Mouse (Mus musculus): ENCODE data around the gene Olfr781. TPM values are rescaled to one million over a fixed set of nuclear protein-coding genes. Genes with fewer than 3 reads are reported as not detected.
"Not testable (repeated sequence)": the region's sequence is repeated elsewhere in the genome, so short reads cannot be mapped to it uniquely, and the experiment has no call there.

Gene Olfr781
- not detected in 2 replicates for polyA plus RNA-seq (2015; fragmentation: Nextera tagmentation; extraction: Ambion mirVana)

GRCm38 (mm10) chr10:129328554-129328953, at the start of gene Olfr781:
Olfr781 (plus strand) TSS chr10:129328854.
- no peak within 1 kb of the TSS for H3K9ac ChIP-seq (replicated peaks)
- no peak for ATAC-seq (ENCODE audit: low FRiP score)
- H3K9me3 ChIP-seq (replicated peaks) = no peaks in the 10 kb centered on the region
- no peaks in the 10 kb centered on the region for H3K27me3 ChIP-seq (replicated peaks)
- no peak within 1 kb of the TSS for H3K4me2 ChIP-seq
- no peak within 1 kb of the TSS for H3K27ac ChIP-seq (replicated peaks)
- no peaks in the 10 kb centered on the region for H3K4me1 ChIP-seq
- no peak within 1 kb of the TSS for H3K4me3 ChIP-seq (replicated peaks)
- no peaks in the 10 kb centered on the region for H3K36me3 ChIP-seq

DNA sequence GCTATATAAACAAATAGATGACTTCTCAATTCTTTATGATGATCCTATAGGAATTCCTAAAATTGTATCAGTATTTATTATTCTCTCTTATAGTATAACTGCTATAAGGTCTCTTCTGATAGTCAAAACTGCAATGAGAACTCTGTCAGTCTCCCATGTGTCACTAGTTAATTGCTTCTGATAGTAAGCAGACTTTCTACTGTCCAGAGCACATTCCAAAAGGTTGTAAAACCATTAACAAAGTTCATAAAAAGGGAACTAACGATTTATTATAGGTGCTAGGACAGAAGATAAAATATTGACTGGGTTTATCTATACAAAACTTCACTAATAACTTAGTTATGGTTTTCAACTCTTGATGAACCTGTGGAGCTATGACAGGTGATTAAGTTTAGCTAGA, 15.7 kb upstream of the Olfr781 start:
- not testable (repeated sequence) for H3K9ac ChIP-seq (replicated peaks); H3K9me3 ChIP-seq (replicated peaks); H3K27me3 ChIP-seq (replicated peaks); H3K36me3 ChIP-seq; ATAC-seq (ENCODE audit: low FRiP score); H3K4me1 ChIP-seq; H3K27ac ChIP-seq (replicated peaks); H3K4me2 ChIP-seq; H3K4me3 ChIP-seq (replicated peaks)
- WGBS = 48% methylated on average over 1 of the region's 1 CpGs

GRCm38 (mm10) chr10:129313521-129313920, 15.1 kb upstream of the Olfr781 start:
- H3K27me3 ChIP-seq (replicated peaks); ATAC-seq (ENCODE audit: low FRiP score); H3K9ac ChIP-seq (replicated peaks); H3K4me1 ChIP-seq; H3K36me3 ChIP-seq; H3K4me3 ChIP-seq (replicated peaks); H3K9me3 ChIP-seq (replicated peaks); H3K4me2 ChIP-seq; H3K27ac ChIP-seq (replicated peaks): not testable (repeated sequence)
- no CpG with 5 or more reads among the region's 1 CpGs for WGBS

DNA sequence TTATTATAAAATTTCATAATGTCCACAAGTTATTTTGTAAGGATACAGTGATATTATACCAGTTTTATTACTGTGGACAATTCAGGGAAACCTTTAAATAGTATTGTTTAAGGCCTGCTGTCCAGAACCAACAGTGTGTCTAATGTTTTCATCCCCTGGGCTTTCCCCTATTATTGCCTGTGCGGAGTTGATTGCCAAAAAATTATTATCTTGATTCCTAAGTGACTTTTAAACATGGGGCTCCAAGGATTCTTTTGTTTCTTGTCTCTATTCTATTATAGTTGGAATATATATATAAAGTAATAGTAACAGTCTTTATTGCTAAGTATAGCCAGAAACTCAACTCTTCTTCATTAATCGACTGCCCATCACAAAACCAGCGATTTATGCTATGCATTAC, 10.8 kb upstream of the Olfr781 start, which contains the start of gene Olfr780:
TSS of gene Olfr780 (plus strand) at position 301 of the 400 bp plus-strand sequence.
- Histone ChIP-seq H3K4me1 (no peaks in the 10 kb centered on the region), H3K4me3 (replicated peaks) (no peak within 1 kb of the TSS), H3K9ac (replicated peaks) (no peak within 1 kb of the TSS), H3K4me2 (no peak within 1 kb of the TSS), H3K9me3 (replicated peaks) (no peaks in the 10 kb centered on the region), H3K36me3 (no peaks in the 10 kb centered on the region), H3K27ac (replicated peaks) (no peak within 1 kb of the TSS), H3K27me3 (replicated peaks) (no peaks in the 10 kb centered on the region)
- no peak for ATAC-seq (ENCODE audit: low FRiP score)
- 83% methylated on average over 3 of the region's 3 CpGs for WGBS

GRCm38 (mm10) chr10:129348550-129348949, 19.9 kb downstream of the Olfr781 start, which contains the start of gene Olfr782:
Olfr782 (plus strand) TSS chr10:129348850.
- Histone ChIP-seq H3K4me3 (replicated peaks) (no peak within 1 kb of the TSS), H3K9me3 (replicated peaks) (no peaks in the 10 kb centered on the region), H3K9ac (replicated peaks) (no peak within 1 kb of the TSS), H3K36me3 (no peaks in the 10 kb centered on the region), H3K4me2 (no peak within 1 kb of the TSS), H3K4me1 (no peaks in the 10 kb centered on the region), H3K27ac (replicated peaks) (no peak within 1 kb of the TSS), H3K27me3 (replicated peaks) (no peaks in the 10 kb centered on the region)
- WGBS = 78% methylated on average over 3 of the region's 3 CpGs
- ATAC-seq (ENCODE audit: low FRiP score) = no peak

GRCm38 (mm10) chr10:129352475-129352874, 23.8 kb downstream of the Olfr781 start:
- not testable (repeated sequence) for H3K9me3 ChIP-seq (replicated peaks); ATAC-seq (ENCODE audit: low FRiP score); H3K4me1 ChIP-seq; H3K27ac ChIP-seq (replicated peaks); H3K27me3 ChIP-seq (replicated peaks); H3K9ac ChIP-seq (replicated peaks); H3K4me3 ChIP-seq (replicated peaks); H3K4me2 ChIP-seq; H3K36me3 ChIP-seq
- 60% methylated on average over 2 of the region's 2 CpGs for WGBS

- not testable (repeated sequence) for H3K4me2 ChIP-seq; H3K9ac ChIP-seq (replicated peaks); ATAC-seq (ENCODE audit: low FRiP score); H3K36me3 ChIP-seq; H3K4me3 ChIP-seq (replicated peaks); H3K27ac ChIP-seq (replicated peaks); H3K4me1 ChIP-seq; H3K9me3 ChIP-seq (replicated peaks); H3K27me3 ChIP-seq (replicated peaks)
- WGBS = 90% methylated on average over 4 of the region's 4 CpGs
Observed at GRCm38 (mm10) chr10:129356496-129356895, 27.8 kb downstream of the Olfr781 start.

DNA sequence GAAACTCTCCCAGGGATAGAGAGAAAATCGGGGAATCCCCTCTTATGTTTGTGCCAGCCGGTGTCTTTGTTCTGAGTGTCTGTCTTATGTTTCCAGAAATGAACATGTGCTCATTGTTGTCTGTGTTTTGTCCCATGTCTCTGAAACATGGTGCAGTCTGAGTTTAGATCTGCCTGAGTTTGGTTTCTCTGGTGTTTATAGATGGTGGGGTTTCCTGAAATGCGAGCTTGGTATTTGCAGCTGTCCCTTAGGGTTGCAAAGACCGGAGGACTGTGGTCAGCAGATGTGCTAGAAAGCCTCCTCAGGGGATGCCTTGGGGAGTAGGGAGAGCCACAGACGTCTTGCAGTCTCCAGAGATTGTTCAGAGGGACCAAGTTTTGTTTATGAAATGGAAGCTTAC, 28.7 kb downstream of the Olfr781 start:
- H3K9me3 ChIP-seq (replicated peaks) = no peaks in the 10 kb centered on the region; the same call in 1 of the 2 replicates
- no peak overlapping the region for H3K9ac ChIP-seq (replicated peaks)
- 82% methylated on average over 5 of the region's 5 CpGs for WGBS
- H3K4me1 ChIP-seq = no peaks in the 10 kb centered on the region
- no peaks in the 10 kb centered on the region for H3K27me3 ChIP-seq (replicated peaks)
- no peak overlapping the region for H3K4me3 ChIP-seq (replicated peaks)
- no peaks in the 10 kb centered on the region for H3K36me3 ChIP-seq
- H3K4me2 ChIP-seq = no peak overlapping the region
- ATAC-seq (ENCODE audit: low FRiP score) = no peak
- H3K27ac ChIP-seq (replicated peaks) = no peak overlapping the region

DNA sequence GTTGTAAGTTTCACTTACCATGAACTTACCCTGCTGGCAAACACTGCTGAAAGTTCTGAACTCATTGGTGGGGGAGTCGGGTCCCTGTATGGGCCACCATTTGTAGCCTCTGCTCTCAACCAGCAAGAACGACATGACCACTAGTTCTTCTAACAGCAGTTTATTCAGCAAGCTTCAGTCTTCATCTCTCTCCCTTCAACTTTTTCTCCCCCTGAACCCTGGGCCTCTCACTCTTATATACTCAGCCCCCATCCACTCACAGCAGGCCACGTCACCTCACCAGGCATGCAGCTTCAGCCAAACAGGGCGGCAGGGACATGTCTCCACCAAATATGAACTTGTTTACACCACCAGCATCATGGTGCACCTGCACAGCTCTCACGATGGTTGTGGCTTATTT, 45.4 kb downstream of the Olfr781 start:
- not testable (repeated sequence) for H3K4me3 ChIP-seq (replicated peaks); H3K9ac ChIP-seq (replicated peaks); ATAC-seq (ENCODE audit: low FRiP score); H3K9me3 ChIP-seq (replicated peaks); H3K27ac ChIP-seq (replicated peaks); H3K27me3 ChIP-seq (replicated peaks); H3K4me1 ChIP-seq; H3K4me2 ChIP-seq; H3K36me3 ChIP-seq
- 93% methylated on average over 5 of the region's 5 CpGs for WGBS

Other genes starting within 250 kb of the Olfr781 start
- gene Olfr767, start 245.9 kb upstream of the Olfr781 start, polyA plus RNA-seq (2015; fragmentation: Nextera tagmentation; extraction: Ambion mirVana) = not detected in 2 replicates
- not detected in 2 replicates for gene Olfr768, start 229.5 kb upstream of the Olfr781 start, polyA plus RNA-seq (2015; fragmentation: Nextera tagmentation; extraction: Ambion mirVana)
- not detected in 2 replicates for gene Olfr769, start 211.0 kb upstream of the Olfr781 start, polyA plus RNA-seq (2015; fragmentation: Nextera tagmentation; extraction: Ambion mirVana)
- not detected in 2 replicates for gene Olfr770, start 189.9 kb upstream of the Olfr781 start, polyA plus RNA-seq (2015; fragmentation: Nextera tagmentation; extraction: Ambion mirVana)
- not detected in 2 replicates for gene Olfr771, start 164.1 kb upstream of the Olfr781 start, polyA plus RNA-seq (2015; fragmentation: Nextera tagmentation; extraction: Ambion mirVana)
- gene Olfr772, start 150.9 kb upstream of the Olfr781 start, polyA plus RNA-seq (2015; fragmentation: Nextera tagmentation; extraction: Ambion mirVana) = not detected in 2 replicates
- gene Olfr773, start 141.4 kb upstream of the Olfr781 start, polyA plus RNA-seq (2015; fragmentation: Nextera tagmentation; extraction: Ambion mirVana) = not detected in 2 replicates
- gene Olfr774, start 92.7 kb upstream of the Olfr781 start, polyA plus RNA-seq (2015; fragmentation: Nextera tagmentation; extraction: Ambion mirVana) = not detected in 2 replicates
- not detected in 2 replicates for gene Olfr775, start 80.4 kb upstream of the Olfr781 start, polyA plus RNA-seq (2015; fragmentation: Nextera tagmentation; extraction: Ambion mirVana)
- not detected in 2 replicates for gene Olfr776, start 69.7 kb upstream of the Olfr781 start, polyA plus RNA-seq (2015; fragmentation: Nextera tagmentation; extraction: Ambion mirVana)
- not detected in 2 replicates for gene Olfr777, start 57.4 kb upstream of the Olfr781 start, polyA plus RNA-seq (2015; fragmentation: Nextera tagmentation; extraction: Ambion mirVana)
- gene Olfr780, start 10.7 kb upstream of the Olfr781 start, polyA plus RNA-seq (2015; fragmentation: Nextera tagmentation; extraction: Ambion mirVana) = not detected in 2 replicates
- gene Olfr782, start 20.0 kb downstream of the Olfr781 start, polyA plus RNA-seq (2015; fragmentation: Nextera tagmentation; extraction: Ambion mirVana) = not detected in 2 replicates
- 0.14 TPM in 2 replicates for gene Olfr784, start 55.2 kb downstream of the Olfr781 start, polyA plus RNA-seq (2015; fragmentation: Nextera tagmentation; extraction: Ambion mirVana)
- not detected in 2 replicates for gene Olfr785, start 76.6 kb downstream of the Olfr781 start, polyA plus RNA-seq (2015; fragmentation: Nextera tagmentation; extraction: Ambion mirVana)
- not detected in 2 replicates for gene Olfr786, start 98.5 kb downstream of the Olfr781 start, polyA plus RNA-seq (2015; fragmentation: Nextera tagmentation; extraction: Ambion mirVana)
- gene Olfr787, start 133.0 kb downstream of the Olfr781 start, polyA plus RNA-seq (2015; fragmentation: Nextera tagmentation; extraction: Ambion mirVana) = not detected in 2 replicates
- gene Olfr788, start 142.1 kb downstream of the Olfr781 start, polyA plus RNA-seq (2015; fragmentation: Nextera tagmentation; extraction: Ambion mirVana) = not detected in 2 replicates
- gene Olfr789, start 155.9 kb downstream of the Olfr781 start, polyA plus RNA-seq (2015; fragmentation: Nextera tagmentation; extraction: Ambion mirVana) = not detected in 2 replicates
- gene Olfr790, start 169.6 kb downstream of the Olfr781 start, polyA plus RNA-seq (2015; fragmentation: Nextera tagmentation; extraction: Ambion mirVana) = not detected in 2 replicates
- gene Olfr791, start 192.9 kb downstream of the Olfr781 start, polyA plus RNA-seq (2015; fragmentation: Nextera tagmentation; extraction: Ambion mirVana) = not detected in 2 replicates
- not detected in 2 replicates for gene Olfr792, start 210.3 kb downstream of the Olfr781 start, polyA plus RNA-seq (2015; fragmentation: Nextera tagmentation; extraction: Ambion mirVana)
- gene Olfr794, start 238.8 kb downstream of the Olfr781 start, polyA plus RNA-seq (2015; fragmentation: Nextera tagmentation; extraction: Ambion mirVana) = not detected in 2 replicates

Measured in neural tube, embryonic 15.5 days (tissue).